Mouse (Mus musculus) erythroblast, embryonic 14.5 days (primary cell): ENCODE measurements around the gene Mmp28.

ENCODE experiments used
- GATA1 ChIP-seq: IDR thresholded peaks from 2 replicates; pipeline ENCODE4 v1.6.1; 2012; ENCODE audit warnings: low read length, inconsistent platforms, mixed read lengths
- TAL1 ChIP-seq: IDR thresholded peaks from 3 replicates; pipeline ENCODE4 v1.6.1; 2012; ENCODE audit warnings: low read length, inconsistent platforms, mixed read lengths

DNA sequence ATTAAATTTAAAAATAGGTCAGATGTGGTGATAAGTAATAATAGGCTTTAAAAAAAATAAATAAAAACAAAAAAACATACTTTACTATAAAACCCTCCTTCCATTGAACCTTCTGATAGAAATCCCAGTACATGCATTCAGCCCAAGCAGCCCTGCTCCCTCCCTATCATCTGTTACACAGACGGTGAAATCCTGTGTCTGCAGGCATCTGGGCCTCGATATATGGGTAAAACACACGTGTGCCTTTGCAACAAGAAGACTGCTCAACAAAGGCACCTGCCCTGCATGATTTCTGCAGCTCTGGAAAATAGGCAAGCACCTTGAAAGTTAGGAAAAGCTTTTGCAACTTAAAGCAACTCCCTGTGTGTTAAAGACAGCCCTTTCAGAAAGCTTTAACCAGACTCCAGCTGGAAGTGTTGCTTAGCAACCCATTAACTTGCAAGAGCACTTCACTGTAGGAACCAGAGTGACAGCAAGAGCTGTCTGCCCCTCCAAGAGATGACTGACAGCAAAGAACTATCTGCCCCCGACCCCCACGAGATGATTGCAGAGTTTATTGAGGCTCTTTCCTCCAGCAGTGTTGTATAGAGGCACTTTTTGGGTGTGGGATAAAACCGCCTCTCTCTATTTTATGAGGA lies 68.0 kb downstream of the Mmp28 start:
- TF ChIP-seq GATA1 (no peak), TAL1 (no peak)
